Mouse (Mus musculus) spleen, adult 2 months (tissue): ENCODE data around the gene Nfkbib.

Source experiments
- CTCF ChIP-seq: fragments of 200-500 bp; IDR thresholded peaks from 2 replicates; pipeline ENCODE4 v1.5.1; 2011; ENCODE audit warnings: mild to moderate bottlenecking, inconsistent platforms; ENCODE audit not compliant: insufficient read depth, insufficient read length, insufficient replicate concordance; ENCODE audit errors: extremely low read depth
- POLR2A ChIP-seq: fragments of 200-500 bp; IDR thresholded peaks from 2 replicates; pipeline ENCODE4 v1.6.1; 2011; ENCODE audit warnings: low read depth, low read length, inconsistent platforms

GRCm38 (mm10) chr7:28739829-28740228, 27.5 kb downstream of the Nfkbib start:
- no peak for TF ChIP-seq POLR2A
- no peak for TF ChIP-seq CTCF
